Mouse (Mus musculus) forebrain, embryonic 14.5 days (tissue): ENCODE measurements around the gene Lrp10. TPM values are rescaled to one million over a fixed set of nuclear protein-coding genes. Genes with fewer than 3 reads are reported as not detected.

ENCODE experiments used
- ATAC-seq: fragments of 200-750 bp; cut with Nextera tagmentation; 2 replicates; pipeline ENCODE4 v1.8.0; 2017; ENCODE audit warnings: mild to moderate bottlenecking, moderate library complexity
- DNase-seq: peaks from one replicate; pipeline ENCODE4 v3.0.0-alpha.2; 2015; ENCODE audit warnings: low spot score
- H3K27ac ChIP-seq: fragments of 300-500 bp; sonication (generic); 2 replicates; pipeline ENCODE4 v1.5.1; 2014; ENCODE audit warnings: low read depth, mild to moderate bottlenecking, control low read depth, low read length, moderate library complexity
- H3K27me3 ChIP-seq: fragments of 300-500 bp; sonication (generic); replicated peaks from 2 replicates; pipeline ENCODE4 v1.6.1; 2014; ENCODE audit warnings: low read length, control low read depth, mixed read lengths; ENCODE audit not compliant: control insufficient read depth, insufficient read depth
- H3K36me3 ChIP-seq: fragments of 300-500 bp; sonication (generic); 2 replicates; pipeline ENCODE4 v1.6.1; 2014; ENCODE audit warnings: low read length, control low read depth; ENCODE audit not compliant: control insufficient read depth, insufficient read depth
- H3K4me1 ChIP-seq: fragments of 300-500 bp; sonication (generic); 2 replicates; pipeline ENCODE4 v1.6.1; 2014; ENCODE audit warnings: antibody characterized with exemption, low read length, control low read depth; ENCODE audit not compliant: control insufficient read depth, insufficient read depth
- H3K4me2 ChIP-seq: fragments of 300-500 bp; sonication (generic); 2 replicates; pipeline ENCODE4 v1.6.1; 2014; ENCODE audit warnings: mild to moderate bottlenecking, control low read depth, low read length
- H3K4me3 ChIP-seq: fragments of 300-500 bp; sonication (generic); 2 replicates; pipeline ENCODE4 v1.5.1; 2014; ENCODE audit warnings: low read depth, low read length, control low read depth
- H3K9ac ChIP-seq: fragments of 300-500 bp; sonication (generic); 2 replicates; pipeline ENCODE4 v1.6.1; 2014; ENCODE audit warnings: mild to moderate bottlenecking, low read length, control low read depth, moderate library complexity
- H3K9me3 ChIP-seq: fragments of 300-500 bp; sonication (generic); replicated peaks from 2 replicates; pipeline ENCODE4 v1.6.1; 2016; ENCODE audit warnings: low read length, control low read depth, mixed read lengths; ENCODE audit not compliant: control insufficient read depth
- WGBS: fragments of 180-500 bp; shearing (Covaris S2); extraction: QIAGEN DNeasy Blood & Tissue Kit; methylation state at CpG from one replicate; pipeline ENCODE4 v1.1.7; 2014; 5-methylcytosine and 5-hydroxymethylcytosine counted together
- polyA plus RNA-seq: library from polyadenylated mRNA; unstranded; fragments of >200 nt; fragmentation: Nextera tagmentation; extraction: Ambion mirVana; gene quantifications from 2 replicates; pipeline ENCODE4 v1.2.1, GENCODE M21; 2014

The Lrp10 gene
- polyA plus RNA-seq, 1 experiment from 2014 or later: 19.2 TPM

DNA sequence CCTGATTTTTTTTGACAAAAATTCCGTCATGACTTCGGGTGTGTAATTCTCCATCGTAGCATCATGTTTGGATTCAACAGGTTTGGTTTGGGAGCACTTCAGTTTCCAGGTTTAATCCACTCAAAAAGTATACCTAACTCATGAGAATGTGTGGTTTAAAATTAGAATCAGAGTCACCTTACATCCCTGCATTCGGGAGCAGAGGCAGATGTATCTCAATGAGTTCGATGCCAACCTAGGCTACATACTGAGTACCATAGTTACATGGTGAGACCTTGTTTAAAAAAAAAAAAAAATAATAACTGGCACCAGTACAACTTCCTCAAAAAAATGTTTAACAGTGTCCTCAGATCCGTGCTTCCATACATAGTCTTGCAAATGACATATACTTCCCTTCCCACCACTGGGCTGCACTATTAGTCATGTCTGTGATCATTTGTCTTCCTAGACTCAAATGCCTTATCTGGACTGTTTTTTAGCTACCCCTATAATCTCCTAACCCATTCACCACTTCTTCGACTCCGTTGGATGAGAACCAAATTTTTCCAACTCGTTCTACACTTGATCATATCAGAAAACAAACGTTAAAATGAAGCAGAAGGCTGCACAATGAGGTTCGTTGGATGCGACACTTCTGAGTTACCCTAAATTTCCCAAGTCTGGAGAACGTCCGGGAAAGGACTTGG lies 37.8 kb upstream of the Lrp10 start:
- H3K4me1 ChIP-seq: peaks cover 22% of the 10 kb centered on the region
- peak overlapping the region; percentile 64 for H3K4me2 ChIP-seq
- no peak for DNase-seq
- no peaks in the 10 kb centered on the region for H3K27me3 ChIP-seq
- peaks cover 15% of the 10 kb centered on the region for H3K36me3 ChIP-seq
- no peaks in the 10 kb centered on the region for H3K9me3 ChIP-seq
- H3K9ac ChIP-seq: peak overlapping the region; percentile 65
- peak overlapping the region; percentile 86 for H3K4me3 ChIP-seq
- ATAC-seq: peak; percentile 26; the same call in 1 of the 2 replicates
- WGBS: 33% methylated on average over 14 of the region's 14 CpGs
- H3K27ac ChIP-seq: peak overlapping the region; percentile 76

DNA sequence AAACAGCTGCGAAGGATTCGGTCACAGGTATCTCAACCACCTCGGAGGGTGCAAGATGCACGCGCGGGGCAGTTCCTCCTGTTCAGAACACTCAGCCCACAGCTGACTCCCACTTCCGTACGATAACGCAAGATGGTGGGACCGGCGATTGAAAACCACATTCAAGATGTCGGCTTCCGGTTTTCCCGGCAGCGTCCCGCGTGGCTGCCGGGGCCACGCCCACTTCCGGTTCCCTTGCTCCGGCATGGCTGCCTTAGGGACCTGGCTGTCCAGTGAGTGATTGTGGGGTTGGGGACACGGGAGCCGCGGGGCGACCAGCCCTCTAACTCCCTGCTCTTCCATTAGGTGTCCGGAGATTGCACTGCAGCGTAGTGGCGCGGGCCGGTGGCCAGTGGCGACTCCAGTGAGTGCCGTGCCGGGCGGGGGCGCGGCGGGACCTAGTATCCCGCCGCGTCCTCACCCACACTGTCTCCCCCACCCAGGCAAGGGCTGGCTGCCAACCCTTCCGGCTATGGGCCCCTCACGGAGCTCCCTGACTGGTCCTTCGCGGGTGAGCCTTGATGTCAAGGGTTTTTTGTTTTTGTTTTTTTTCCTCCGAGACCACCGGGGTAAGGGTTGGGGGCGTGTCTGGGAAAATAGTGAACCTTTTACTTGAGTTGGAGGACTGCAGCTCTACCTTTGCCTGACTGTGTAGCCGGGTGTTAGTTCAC lies 37.1 kb upstream of the Lrp10 start, which contains the start of gene Mrpl52:
Gene Mrpl52 (plus strand): TSS at position 221 of the 710 bp plus-strand sequence.
- Histone ChIP-seq H3K27me3 (no peaks in the 10 kb centered on the region), H3K4me1 (peaks cover 22% of the 10 kb centered on the region)
- DNase-seq: peak; percentile 97

DNA sequence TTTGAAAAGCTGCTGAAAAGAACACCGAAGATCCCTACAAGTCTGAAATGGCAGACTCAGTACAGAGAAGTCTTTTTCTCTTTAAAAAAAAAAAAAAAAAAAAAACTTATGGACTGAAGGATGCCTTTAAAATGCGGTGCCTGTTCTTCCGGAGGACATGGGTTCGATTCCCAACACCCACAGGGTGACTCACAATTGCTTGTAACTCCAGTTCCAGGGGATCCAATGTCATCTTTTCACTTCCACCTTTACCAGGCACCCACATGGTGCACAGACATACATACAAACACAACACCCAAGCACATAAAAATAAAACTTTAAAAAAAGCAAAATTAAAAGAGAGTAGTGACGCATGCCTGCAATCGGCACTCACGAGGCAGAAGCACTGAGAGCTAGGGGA lies 36.2 kb upstream of the Lrp10 start:
- Histone ChIP-seq H3K27me3 (no peaks in the 10 kb centered on the region), H3K27ac (no peak overlapping the region), H3K4me1 (peaks cover 22% of the 10 kb centered on the region), H3K9ac (peak overlapping the region; percentile 65), H3K4me3 (peak overlapping the region; percentile 86), H3K4me2 (peak overlapping the region; percentile 64), H3K36me3 (peaks cover 15% of the 10 kb centered on the region), H3K9me3 (no peaks in the 10 kb centered on the region)
- ATAC-seq: no peak
- no peak for DNase-seq
- WGBS: 90% methylated on average over 7 of the region's 7 CpGs

More for the DNA sequence above, 37.1 kb upstream of the Lrp10 start, which contains the start of gene Mrpl52:
- Histone ChIP-seq H3K4me2 (peak within 1 kb of the TSS; percentile 64), H3K9ac (peak within 1 kb of the TSS; percentile 65), H3K4me3 (peak within 1 kb of the TSS; percentile 86), H3K36me3 (peaks cover 15% of the 10 kb centered on the region), H3K9me3 (no peaks in the 10 kb centered on the region), H3K27ac (peak within 1 kb of the TSS; percentile 76)
- WGBS: under 1% methylated on average over 48 of the region's 48 CpGs
- ATAC-seq: peak; percentile 83

DNA sequence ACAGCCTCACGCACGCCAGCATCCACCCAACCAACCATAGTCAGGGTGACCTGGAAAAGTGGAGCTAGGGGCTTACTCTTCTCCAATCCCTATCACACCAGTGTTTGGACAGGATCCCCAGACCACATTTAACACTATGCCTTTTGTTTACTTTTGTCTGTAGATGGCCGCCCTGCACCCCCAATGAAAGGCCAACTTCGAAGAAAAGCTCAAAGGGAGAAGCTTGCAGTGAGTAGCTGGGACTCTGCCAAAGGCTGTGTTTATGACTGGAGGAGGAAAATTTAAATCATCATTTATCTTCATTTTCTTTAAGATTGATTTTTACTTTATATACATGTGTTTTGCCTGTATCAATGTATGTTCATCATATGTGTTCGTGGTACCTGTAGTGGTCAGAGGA lies 35.5 kb upstream of the Lrp10 start:
- H3K27me3 ChIP-seq: no peaks in the 10 kb centered on the region
- no peaks in the 10 kb centered on the region for H3K9me3 ChIP-seq
- DNase-seq: no peak
- 88% methylated on average over 5 of the region's 5 CpGs for WGBS
- no peak overlapping the region for H3K9ac ChIP-seq
- peaks cover 26% of the 10 kb centered on the region for H3K4me1 ChIP-seq
- no peak overlapping the region for H3K4me2 ChIP-seq
- H3K36me3 ChIP-seq: peaks cover 15% of the 10 kb centered on the region
- ATAC-seq: no peak
- no peak overlapping the region for H3K4me3 ChIP-seq
- H3K27ac ChIP-seq: no peak overlapping the region

DNA sequence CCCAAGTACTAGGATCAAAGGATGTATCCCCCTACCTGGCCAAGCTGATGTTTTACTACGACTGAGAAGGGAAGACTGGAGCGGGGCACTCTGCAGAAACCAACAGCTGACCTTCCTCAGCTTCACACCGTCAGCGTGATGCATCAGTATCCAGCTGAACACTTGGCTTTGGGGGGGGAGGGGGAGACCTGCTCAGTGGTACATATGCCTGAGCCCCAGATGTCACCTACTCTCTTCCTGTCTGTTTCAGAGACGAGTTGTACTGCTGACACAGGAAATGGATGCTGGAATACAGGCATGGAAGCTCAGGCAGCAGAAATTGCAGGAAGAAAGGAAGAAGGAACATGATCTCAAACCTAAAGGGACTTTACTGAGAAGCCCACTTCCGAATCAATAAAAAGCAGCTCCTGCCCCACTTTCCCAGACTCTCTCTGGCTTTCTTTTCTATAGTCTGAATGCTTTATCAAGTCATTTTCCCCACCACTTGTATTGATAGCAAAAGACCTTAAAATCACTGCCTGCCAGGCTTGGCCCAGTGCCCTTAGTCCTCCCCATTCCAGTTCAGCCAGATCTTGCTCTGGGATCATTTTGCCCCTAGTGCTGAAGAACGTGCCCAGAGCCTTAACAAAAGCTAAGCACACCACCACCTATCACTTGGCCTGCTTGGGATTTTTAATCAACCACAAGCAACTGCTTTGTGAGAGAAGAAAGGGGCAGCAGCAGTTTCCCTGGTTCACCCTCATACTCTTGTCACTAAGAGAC lies 34.4 kb upstream of the Lrp10 start:
- H3K4me2 ChIP-seq: peak overlapping the region; percentile 69
- no peaks in the 10 kb centered on the region for H3K9me3 ChIP-seq
- peaks cover 31% of the 10 kb centered on the region for H3K4me1 ChIP-seq
- no peaks in the 10 kb centered on the region for H3K27me3 ChIP-seq
- peak overlapping the region; percentile 95 for H3K27ac ChIP-seq
- WGBS: 59% methylated on average over 7 of the region's 7 CpGs
- DNase-seq (peak; percentile 49), ATAC-seq (no peak)
- H3K36me3 ChIP-seq: peaks cover 15% of the 10 kb centered on the region
- no peak overlapping the region for H3K9ac ChIP-seq
- H3K4me3 ChIP-seq: peak overlapping the region; percentile 68; the same call in 1 of the 2 replicates

- no peak for ATAC-seq
- peaks cover 31% of the 10 kb centered on the region for H3K4me1 ChIP-seq
- no peaks in the 10 kb centered on the region for H3K27me3 ChIP-seq
- H3K27ac ChIP-seq: peak overlapping the region; percentile 95
- H3K9me3 ChIP-seq: no peaks in the 10 kb centered on the region
- peak overlapping the region; percentile 95 for H3K9ac ChIP-seq
- H3K36me3 ChIP-seq: peaks cover 18% of the 10 kb centered on the region
- WGBS: 4% methylated on average over 18 of the region's 18 CpGs
- H3K4me3 ChIP-seq: peak overlapping the region; percentile 68
- DNase-seq: peak; percentile 22
- peak overlapping the region; percentile 69 for H3K4me2 ChIP-seq
These were observed 33.4 kb upstream of the Lrp10 start for GRCm38 (mm10) chr14:54430406-54431145.

GRCm38 (mm10) chr14:54431334-54432077 lies 32.4 kb upstream of the Lrp10 start, which contains the start of gene Mmp14:
Gene Mmp14, plus strand, starts transcription at chr14:54431612.
- peaks cover 27% of the 10 kb centered on the region for H3K36me3 ChIP-seq
- H3K9ac ChIP-seq: peak within 1 kb of the TSS; percentile 95
- peak within 1 kb of the TSS; percentile 69 for H3K4me2 ChIP-seq
- no peaks in the 10 kb centered on the region for H3K27me3 ChIP-seq
- WGBS: under 1% methylated on average over 47 of the region's 49 CpGs
- no peaks in the 10 kb centered on the region for H3K9me3 ChIP-seq
- peak within 1 kb of the TSS; percentile 68 for H3K4me3 ChIP-seq
- H3K27ac ChIP-seq: peak within 1 kb of the TSS; percentile 95
- ATAC-seq (peak; percentile 49), DNase-seq (peak; percentile 86)
- H3K4me1 ChIP-seq: peaks cover 25% of the 10 kb centered on the region
